Mouse (Mus musculus): ENCODE data around the gene Rab43. TPM values are rescaled to one million over a fixed set of nuclear protein-coding genes. Genes with fewer than 3 reads are reported as not detected.

Rab43 gene
- total and polyA plus RNA-seq, 3 experiments: 4.0 to 13.2 TPM; not detected in 1

GRCm38 (mm10) chr6:87746059-87746458 is 65.9 kb downstream of the Rab43 start:
- no peaks in the 10 kb centered on the region for H3K79me2 ChIP-seq (ENCODE audit: control insufficient read depth, insufficient read depth, low read length, poor library complexity)
- H3K27me3 ChIP-seq (ENCODE audit: control insufficient read depth in 1 of 2, insufficient read depth in 2 of 2, low read length in 2 of 2): no peaks in the 10 kb centered on the region
- H3K4me3 ChIP-seq (ENCODE audit: control insufficient read depth in 1 of 2, insufficient read depth in 1 of 2, low read depth in 2 of 2, low read length in 2 of 2): no peak overlapping the region
- DNase-seq (ENCODE audit: low read depth, low spot score): no peak
- H3K9me3 ChIP-seq (replicated peaks; ENCODE audit: insufficient read depth, low read length): no peaks in the 10 kb centered on the region
- H3K4me1 ChIP-seq (ENCODE audit: control insufficient read depth in 1 of 2, insufficient read depth in 2 of 2, low read length in 2 of 2): peaks cover 21 to 61% of the 10 kb centered on the region in 2 experiments
- no peak overlapping the region for H3K9ac ChIP-seq (ENCODE audit: control insufficient read depth, low read depth, low read length, poor library complexity, severe bottlenecking)
- TF ChIP-seq NRF1 (IDR thresholded peaks at IDR 0.05; ENCODE audit: insufficient read depth, low read depth, low read length, poor library complexity, severe bottlenecking): no peak
- no peak for TF ChIP-seq MAZ (IDR thresholded peaks at IDR 0.05; ENCODE audit: low read depth, low read length)
- TF ChIP-seq CTCF (IDR thresholded peaks at IDR 0.05 in 2 of 3, conservative IDR thresholded peaks at IDR 0.05 in 1 of 3; ENCODE audit: control insufficient read depth in 1 of 3, insufficient read depth in 1 of 3, low read depth in 2 of 3, low read length in 3 of 3, poor library complexity in 1 of 3, severe bottlenecking in 1 of 3): no peak
- TF ChIP-seq POLR2AphosphoS2 (IDR thresholded peaks at IDR 0.05; ENCODE audit: low read length): no peak
- TF ChIP-seq SMC3 (IDR thresholded peaks at IDR 0.05; ENCODE audit: low read depth, low read length): no peak
- TF ChIP-seq KAT2A (conservative IDR thresholded peaks at IDR 0.05; ENCODE audit: low read depth, low read length): no peak
- TF ChIP-seq POLR2AphosphoS5 (IDR thresholded peaks at IDR 0.05; ENCODE audit: borderline replicate concordance, low read depth, low read length): no peak
- no peak for TF ChIP-seq USF1 (IDR thresholded peaks at IDR 0.05; ENCODE audit: low read depth, low read length)
- no peak overlapping the region for H3K27ac ChIP-seq (ENCODE audit: control insufficient read depth, low read depth, low read length)
- peaks cover 0 to 39% of the 10 kb centered on the region in 2 experiments; a peak in 2 of 4 replicates for H3K36me3 ChIP-seq (ENCODE audit: control insufficient read depth in 1 of 2, insufficient read depth in 2 of 2, low read length in 2 of 2)

GRCm38 (mm10) chr6:87745301-87745700 is 66.7 kb downstream of the Rab43 start:
- peaks cover 25 to 67% of the 10 kb centered on the region in 2 experiments for H3K4me1 ChIP-seq (ENCODE audit: control insufficient read depth in 1 of 2, insufficient read depth in 2 of 2, low read length in 2 of 2)

GRCm38 (mm10) chr6:87744632-87745031 is 67.3 kb downstream of the Rab43 start:
- Histone ChIP-seq H3K9me3 (replicated peaks; ENCODE audit: insufficient read depth, low read length) (no peaks in the 10 kb centered on the region), H3K9ac (ENCODE audit: control insufficient read depth, low read depth, low read length, poor library complexity, severe bottlenecking) (no peak overlapping the region), H3K4me3 (ENCODE audit: control insufficient read depth in 1 of 2, insufficient read depth in 1 of 2, low read depth in 2 of 2, low read length in 2 of 2) (no peak overlapping the region), H3K36me3 (ENCODE audit: control insufficient read depth in 1 of 2, insufficient read depth in 2 of 2, low read length in 2 of 2) (peaks cover 0 to 47% of the 10 kb centered on the region in 2 experiments; a peak in 2 of 4 replicates), H3K27me3 (ENCODE audit: control insufficient read depth in 1 of 2, insufficient read depth in 2 of 2, low read length in 2 of 2) (no peaks in the 10 kb centered on the region), H3K27ac (ENCODE audit: control insufficient read depth, low read depth, low read length) (peak overlapping the region; percentile 39), H3K79me2 (ENCODE audit: control insufficient read depth, insufficient read depth, low read length, poor library complexity) (no peaks in the 10 kb centered on the region), H3K4me1 (ENCODE audit: control insufficient read depth in 1 of 2, insufficient read depth in 2 of 2, low read length in 2 of 2) (peaks cover 31 to 74% of the 10 kb centered on the region in 2 experiments)
- DNase-seq (ENCODE audit: low read depth, low spot score): peak; percentile 28
- TF ChIP-seq TBP (IDR thresholded peaks at IDR 0.05; ENCODE audit: low read depth, low read length) (no peak), ETS1 (IDR thresholded peaks at IDR 0.05; ENCODE audit: low read depth, low read length) (peak; percentile 50; the same call in 1 of the 2 replicates), GATA1 (IDR thresholded peaks at IDR 0.05; ENCODE audit: low read depth, low read length) (peak; percentile 70), SIN3A (IDR thresholded peaks at IDR 0.05; ENCODE audit: low read length) (0 out of 2 replicates have a peak, but pooled peaks have one; percentile 29), MYC (IDR thresholded peaks at IDR 0.05; ENCODE audit: low read depth, low read length) (no peak), RCOR1 (IDR thresholded peaks at IDR 0.05; ENCODE audit: low read depth, low read length) (peak; percentile 14; the same call in 1 of the 2 replicates), TCF12 (IDR thresholded peaks at IDR 0.05; ENCODE audit: low read depth, low read length) (peak; percentile 48; the same call in 1 of the 2 replicates), EP300 (IDR thresholded peaks at IDR 0.05; ENCODE audit: low read depth in 1 of 2, low read length in 2 of 2) (peak; percentile 29 to 62; a peak in 3 of 4 replicates)

More at GRCm38 (mm10) chr6:87745301-87745700, 66.7 kb downstream of the Rab43 start:
- no peak for TF ChIP-seq MXI1 (IDR thresholded peaks at IDR 0.05; ENCODE audit: low read depth, low read length)
- TF ChIP-seq GATA1 (IDR thresholded peaks at IDR 0.05; ENCODE audit: low read depth, low read length): no peak
- TF ChIP-seq TCF12 (IDR thresholded peaks at IDR 0.05; ENCODE audit: low read depth, low read length): no peak
- no peak for TF ChIP-seq NRF1 (IDR thresholded peaks at IDR 0.05; ENCODE audit: insufficient read depth, low read depth, low read length, poor library complexity, severe bottlenecking)
- TF ChIP-seq CHD1 (IDR thresholded peaks at IDR 0.05; ENCODE audit: low read depth, low read length): no peak
- TF ChIP-seq E2F4 (IDR thresholded peaks at IDR 0.05; ENCODE audit: borderline replicate concordance, low read depth, low read length): no peak
- no peak for TF ChIP-seq USF1 (IDR thresholded peaks at IDR 0.05; ENCODE audit: low read depth, low read length)
- H3K79me2 ChIP-seq (ENCODE audit: control insufficient read depth, insufficient read depth, low read length, poor library complexity): no peaks in the 10 kb centered on the region
- no peak overlapping the region for H3K9ac ChIP-seq (ENCODE audit: control insufficient read depth, low read depth, low read length, poor library complexity, severe bottlenecking)
- peak overlapping the region; percentile 13; the same call in 1 of the 2 replicates for H3K27ac ChIP-seq (ENCODE audit: control insufficient read depth, low read depth, low read length)
- no peaks in the 10 kb centered on the region for H3K9me3 ChIP-seq (replicated peaks; ENCODE audit: insufficient read depth, low read length)
- DNase-seq (ENCODE audit: low read depth, low spot score): no peak
- H3K4me3 ChIP-seq (ENCODE audit: control insufficient read depth in 1 of 2, insufficient read depth in 1 of 2, low read depth in 2 of 2, low read length in 2 of 2): no peak overlapping the region
- H3K27me3 ChIP-seq (ENCODE audit: control insufficient read depth in 1 of 2, insufficient read depth in 2 of 2, low read length in 2 of 2): no peaks in the 10 kb centered on the region
- peaks cover 0 to 43% of the 10 kb centered on the region in 2 experiments; a peak in 2 of 4 replicates for H3K36me3 ChIP-seq (ENCODE audit: control insufficient read depth in 1 of 2, insufficient read depth in 2 of 2, low read length in 2 of 2)

Measured in MEL (cell line).